In genomic region chr5:148966395-148966794, GRCm38 (mm10) we compare ENCODE assay signal across 8 mouse cellular contexts. TPM values are rescaled to one million over a fixed set of nuclear protein-coding genes. Genes with fewer than 3 reads are reported as not detected.
DNase-seq lines count a peak whose midpoint lies in the region; ATAC-seq and TF ChIP-seq lines count a peak whose summit lies in the region.

No protein-coding gene starts in this region.

- no peaks in the 10 kb centered on the region for H3K36me3 ChIP-seq in kidney, adult 2 months (ENCODE audit: control insufficient read depth, insufficient read depth, low read length)
- no peaks in the 10 kb centered on the region for H3K36me3 ChIP-seq in embryonic facial prominence, embryonic 10.5 days (replicated peaks)
- H3K36me3 ChIP-seq in heart, postnatal 0 days (replicated peaks; ENCODE audit: control insufficient read depth, insufficient read depth, low read length): no peaks in the 10 kb centered on the region
- H3K36me3 ChIP-seq in midbrain, embryonic 12.5 days: no peaks in the 10 kb centered on the region

- TF ChIP-seq CTCF in kidney, adult 2 months (conservative IDR thresholded peaks at IDR 0.05; ENCODE audit: insufficient read depth, insufficient read length, low read depth, low read length): no peak
- TF ChIP-seq CTCF in heart, postnatal 0 days (IDR thresholded peaks at IDR 0.05; ENCODE audit: low read depth): no peak

- H3K27me3 ChIP-seq in kidney, adult 2 months (replicated peaks; ENCODE audit: control insufficient read depth, insufficient read depth, low read length): no peaks in the 10 kb centered on the region
- H3K27me3 ChIP-seq in embryonic facial prominence, embryonic 10.5 days (replicated peaks; ENCODE audit: low read depth, poor library complexity, severe bottlenecking): no peaks in the 10 kb centered on the region
- H3K27me3 ChIP-seq in heart, postnatal 0 days (ENCODE audit: control insufficient read depth, insufficient read depth, low read length): no peaks in the 10 kb centered on the region
- H3K27me3 ChIP-seq in midbrain, embryonic 12.5 days: no peaks in the 10 kb centered on the region

- no peak for TF ChIP-seq EP300 in heart, postnatal 0 days (IDR thresholded peaks at IDR 0.05; ENCODE audit: low read depth)

- H3K4me1 ChIP-seq in kidney, adult 2 months (ENCODE audit: control insufficient read depth, insufficient read depth, low read length): peaks cover 30% of the 10 kb centered on the region
- H3K4me1 ChIP-seq in embryonic facial prominence, embryonic 10.5 days: peaks cover 40% of the 10 kb centered on the region
- peaks cover 5% of the 10 kb centered on the region; the same call in 1 of the 2 replicates for H3K4me1 ChIP-seq in heart, postnatal 0 days (ENCODE audit: control insufficient read depth, insufficient read depth)
- peaks cover 20% of the 10 kb centered on the region for H3K4me1 ChIP-seq in midbrain, embryonic 12.5 days

- 61% methylated on average over 6 of the region's 6 CpGs for WGBS in kidney, adult 2 months
- WGBS in embryonic facial prominence, embryonic 10.5 days: 60% methylated on average over 6 of the region's 6 CpGs
- WGBS in heart, postnatal 0 days: 53% methylated on average over 6 of the region's 6 CpGs
- WGBS in midbrain, embryonic 12.5 days: 58% methylated on average over 6 of the region's 6 CpGs

- H3K9me3 ChIP-seq in embryonic facial prominence, embryonic 10.5 days: no peaks in the 10 kb centered on the region
- H3K9me3 ChIP-seq in heart, postnatal 0 days (replicated peaks; ENCODE audit: control insufficient read depth, low read length): no peaks in the 10 kb centered on the region
- no peaks in the 10 kb centered on the region for H3K9me3 ChIP-seq in midbrain, embryonic 12.5 days

- no peak for TF ChIP-seq POLR2A in kidney, adult 2 months (IDR thresholded peaks at IDR 0.05; ENCODE audit: low read depth, low read length)

- no peak for DNase-seq in kidney, adult 2 months
- no peak for DNase-seq in kidney, adult 8-10 months
- DNase-seq in embryonic facial prominence, embryonic 10.5 days (ENCODE audit: low spot score): no peak
- no peak for DNase-seq in heart, postnatal 0 days (ENCODE audit: low spot score)
- no peak for DNase-seq in urinary bladder, postnatal 14 days (ENCODE audit: low spot score)
- DNase-seq in urinary bladder, postnatal 36 days (ENCODE audit: low spot score in 2 of 2): no peak
- no peak for DNase-seq in layer of hippocampus, postnatal 10 days (ENCODE audit: low spot score in 2 of 2)

- peak overlapping the region; percentile 18; the same call in 1 of the 2 replicates for H3K27ac ChIP-seq in kidney, adult 2 months (ENCODE audit: insufficient read depth, low read depth, low read length)
- H3K27ac ChIP-seq in embryonic facial prominence, embryonic 10.5 days (replicated peaks): peak overlapping the region; percentile 72
- peak overlapping the region; percentile 77 for H3K27ac ChIP-seq in heart, postnatal 0 days (ENCODE audit: low read depth)
- H3K27ac ChIP-seq in midbrain, embryonic 12.5 days (replicated peaks): peak overlapping the region; percentile 22

- H3K4me3 ChIP-seq in kidney, adult 2 months (ENCODE audit: insufficient read depth, low read depth, low read length): no peak overlapping the region
- no peak overlapping the region for H3K4me3 ChIP-seq in embryonic facial prominence, embryonic 10.5 days
- no peak overlapping the region for H3K4me3 ChIP-seq in heart, postnatal 0 days (ENCODE audit: low read depth, low read length)
- no peak overlapping the region for H3K4me3 ChIP-seq in midbrain, embryonic 12.5 days

- no peak overlapping the region for H3K9ac ChIP-seq in heart, postnatal 0 days (replicated peaks; ENCODE audit: low read depth, low read length)
- no peak overlapping the region for H3K9ac ChIP-seq in midbrain, embryonic 12.5 days (replicated peaks)

- ATAC-seq in heart, postnatal 0 days (ENCODE audit: insufficient read depth, low read depth): no peak
- ATAC-seq in midbrain, embryonic 12.5 days (ENCODE audit: low FRiP score, low read depth): no peak

- peak overlapping the region; percentile 29 for H3K4me2 ChIP-seq in heart, postnatal 0 days (ENCODE audit: low read depth, low read length)
- no peak overlapping the region for H3K4me2 ChIP-seq in midbrain, embryonic 12.5 days (replicated peaks)

RNA-seq across cellular contexts. Expression of gene Gm42791, which starts 28.6 kb away (rescaled TPM):
- not detected in 2 replicates for polyA plus RNA-seq in kidney, adult 2 months (2012; rRNA removed)
- 0.49 and 4.6 TPM in 2 replicates for polyA plus RNA-seq in embryonic facial prominence, embryonic 10.5 days (2016; fragmentation: Nextera tagmentation; extraction: Ambion mirVana)
- not detected in 2 replicates for total RNA-seq in heart, postnatal 0 days (2014; rRNA removed; ENCODE audit: low replicate concordance)
- 1.00 and 2.7 TPM in 2 replicates for polyA plus RNA-seq in heart, postnatal 0 days (2015; fragmentation: Nextera tagmentation; extraction: Ambion mirVana)
- 2.0 TPM in 1 of 2 replicates, not detected in the other for polyA plus RNA-seq in midbrain, embryonic 12.5 days (2016; fragmentation: Nextera tagmentation; extraction: Ambion mirVana)
- 10 to 100 TPM in 1 of 2 experiments, 1 to 10 TPM in 1; 9.6 to 11.5 TPM for total RNA-seq in layer of hippocampus, postnatal 10 days (2021)

RNA-seq across cellular contexts. Expression of gene Katnal1, which starts 37.3 kb away (rescaled TPM):
- polyA plus RNA-seq in kidney, adult 2 months (2012; rRNA removed): 6.6 and 7.5 TPM in 2 replicates
- 19.9 and 20.2 TPM in 2 replicates for polyA plus RNA-seq in embryonic facial prominence, embryonic 10.5 days (2016; fragmentation: Nextera tagmentation; extraction: Ambion mirVana)
- total RNA-seq in heart, postnatal 0 days (2014; rRNA removed; ENCODE audit: low replicate concordance): 5.4 and 21.1 TPM in 2 replicates
- polyA plus RNA-seq in heart, postnatal 0 days (2015; fragmentation: Nextera tagmentation; extraction: Ambion mirVana): 8.0 and 8.4 TPM in 2 replicates
- polyA plus RNA-seq in midbrain, embryonic 12.5 days (2016; fragmentation: Nextera tagmentation; extraction: Ambion mirVana): 37.0 and 39.7 TPM in 2 replicates
- total RNA-seq in layer of hippocampus, postnatal 10 days (2021): 10 to 100 TPM; 41.6 to 46.4 TPM

Comparison
In these comparisons a context has a peak if more than half of its experiments do, and no peak if none do; other contexts are left out.
1. H3K27ac ChIP-seq: peak in every context shown above with its lines; median percentile 77 in heart, postnatal 0 days; 72 in embryonic facial prominence, embryonic 10.5 days; 22 in midbrain, embryonic 12.5 days; 18 in kidney, adult 2 months.